Mouse (Mus musculus) intestine, embryonic 16.5 days (tissue): ENCODE measurements at regions not wholly inside any gene's neighbourhood (a gene's known extent, or its start where the extent isn't known, plus 50 kb on each side); places are given as distances from the start of the nearest gene placed in this dataset.

Experiments used
- ATAC-seq: fragments of 200-750 bp; cut with Nextera tagmentation; 2 replicates; pipeline ENCODE4 v1.8.0; 2017; ENCODE audit warnings: moderate TSS enrichment, moderate library complexity
- H3K27ac ChIP-seq: fragments of 300-500 bp; sonication (generic); 2 replicates; pipeline ENCODE4 v1.5.1; 2014; ENCODE audit warnings: mild to moderate bottlenecking, low read length
- H3K27me3 ChIP-seq: fragments of 300-500 bp; sonication (generic); replicated peaks from 2 replicates; pipeline ENCODE4 v1.6.1; 2014; ENCODE audit warnings: low read length, control low read depth, mixed read lengths; ENCODE audit not compliant: control insufficient read depth, insufficient read depth
- H3K36me3 ChIP-seq: fragments of 300-500 bp; sonication (generic); 2 replicates; pipeline ENCODE4 v1.6.1; 2014; ENCODE audit warnings: low read length, control low read depth; ENCODE audit not compliant: control insufficient read depth, insufficient read depth
- H3K4me1 ChIP-seq: fragments of 300-500 bp; sonication (generic); 2 replicates; pipeline ENCODE4 v1.6.1; 2014; ENCODE audit warnings: low read length, control low read depth, mixed read lengths; ENCODE audit not compliant: control insufficient read depth, insufficient read depth
- H3K4me2 ChIP-seq: fragments of 300-500 bp; sonication (generic); 2 replicates; pipeline ENCODE4 v1.6.1; 2014; ENCODE audit warnings: low read depth, low read length, control low read depth
- H3K4me3 ChIP-seq: fragments of 300-500 bp; sonication (generic); 2 replicates; pipeline ENCODE4 v1.5.1; 2014; ENCODE audit warnings: mild to moderate bottlenecking, low read length
- H3K9ac ChIP-seq: fragments of 300-500 bp; sonication (generic); 2 replicates; pipeline ENCODE4 v1.6.1; 2014; ENCODE audit warnings: low read depth, low read length
- H3K9me3 ChIP-seq: fragments of 300-500 bp; sonication (generic); 2 replicates; pipeline ENCODE4 v1.6.1; 2016; ENCODE audit warnings: low read length, control low read depth; ENCODE audit not compliant: control insufficient read depth
- WGBS: fragments of 180-500 bp; shearing (Covaris S2); extraction: QIAGEN DNeasy Blood & Tissue Kit; methylation state at CpG from one replicate; pipeline ENCODE4 v1.1.7; 2014; 5-methylcytosine and 5-hydroxymethylcytosine counted together

DNA sequence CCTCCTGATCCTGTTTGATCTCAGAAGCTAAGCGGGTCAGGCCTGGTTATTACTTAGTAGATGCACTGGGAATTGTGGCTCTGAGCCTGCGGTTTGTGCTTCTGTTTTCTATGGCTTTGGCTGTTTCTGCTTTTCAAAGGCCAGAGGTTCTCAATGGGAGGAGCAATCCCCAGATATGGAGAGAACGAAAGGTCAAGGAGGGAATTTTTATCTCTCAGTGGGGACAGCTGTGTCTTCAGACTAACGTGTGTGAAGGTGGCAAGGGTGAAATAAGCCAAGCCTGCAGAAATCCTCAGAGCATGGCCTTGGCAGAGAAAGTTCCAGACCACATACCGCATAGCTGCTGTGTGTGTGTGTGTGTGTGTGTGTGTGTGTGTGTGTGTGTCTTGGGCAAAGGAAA lies 375.0 kb upstream of the Fam19a5 start:
- Histone ChIP-seq H3K4me1 (no peaks in the 10 kb centered on the region), H3K27ac (no peak overlapping the region), H3K9me3 (no peaks in the 10 kb centered on the region), H3K4me2 (no peak overlapping the region), H3K9ac (no peak overlapping the region), H3K27me3 (no peaks in the 10 kb centered on the region), H3K4me3 (no peak overlapping the region), H3K36me3 (no peaks in the 10 kb centered on the region)
- 72% methylated on average over 5 of the region's 5 CpGs for WGBS
- no peak for ATAC-seq

DNA sequence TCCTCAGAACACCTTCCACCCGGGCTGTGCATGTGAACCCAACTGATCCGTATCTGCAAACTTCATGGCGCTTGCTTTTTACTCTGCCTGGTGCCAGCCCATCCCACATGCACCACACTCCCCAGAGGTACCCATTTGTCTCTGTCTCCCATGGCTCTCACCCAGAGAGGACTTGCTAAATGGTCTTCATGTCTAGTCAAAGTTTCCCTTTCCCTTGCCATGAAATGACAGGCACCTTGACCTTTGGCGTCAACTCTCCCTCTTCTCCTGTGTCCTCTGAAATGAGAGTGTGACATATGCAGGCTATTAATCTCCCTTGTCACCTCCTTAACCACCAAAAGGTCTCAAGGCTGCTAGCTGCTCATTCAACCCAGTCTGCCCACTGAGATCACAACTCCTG lies 373.2 kb upstream of the Fam19a5 start:
- no peak overlapping the region for H3K9ac ChIP-seq
- no peaks in the 10 kb centered on the region for H3K9me3 ChIP-seq
- no peaks in the 10 kb centered on the region for H3K36me3 ChIP-seq
- H3K4me2 ChIP-seq: no peak overlapping the region
- no peak overlapping the region for H3K4me3 ChIP-seq
- no peak for ATAC-seq
- no peak overlapping the region for H3K27ac ChIP-seq
- 58% methylated on average over 4 of the region's 4 CpGs for WGBS
- H3K27me3 ChIP-seq: no peaks in the 10 kb centered on the region
- no peaks in the 10 kb centered on the region for H3K4me1 ChIP-seq

- Histone ChIP-seq H3K4me2 (no peak overlapping the region), H3K4me1 (no peaks in the 10 kb centered on the region), H3K4me3 (no peak overlapping the region), H3K9me3 (no peaks in the 10 kb centered on the region), H3K36me3 (no peaks in the 10 kb centered on the region), H3K27ac (no peak overlapping the region), H3K9ac (no peak overlapping the region), H3K27me3 (no peaks in the 10 kb centered on the region)
- 99% methylated on average over 2 of the region's 2 CpGs for WGBS
- no peak for ATAC-seq
Observed at GRCm38 (mm10) chr15:87173096-87173495, 371.0 kb upstream of the Fam19a5 start.

- no peak overlapping the region for H3K9ac ChIP-seq
- H3K27ac ChIP-seq: no peak overlapping the region
- H3K9me3 ChIP-seq: no peaks in the 10 kb centered on the region
- H3K27me3 ChIP-seq: no peaks in the 10 kb centered on the region
- H3K4me3 ChIP-seq: no peak overlapping the region
- H3K36me3 ChIP-seq: no peaks in the 10 kb centered on the region
- WGBS: 80% methylated on average over 7 of the region's 7 CpGs
- ATAC-seq: no peak
- H3K4me2 ChIP-seq: no peak overlapping the region
- no peaks in the 10 kb centered on the region for H3K4me1 ChIP-seq
Observed at GRCm38 (mm10) chr15:87178646-87179045, 365.5 kb upstream of the Fam19a5 start.

GRCm38 (mm10) chr15:87180836-87181235 lies 363.3 kb upstream of the Fam19a5 start:
- H3K4me3 ChIP-seq: no peak overlapping the region
- WGBS: 62% methylated on average over 1 of the region's 1 CpGs
- no peak overlapping the region for H3K9ac ChIP-seq
- H3K27ac ChIP-seq: no peak overlapping the region
- H3K27me3 ChIP-seq: no peaks in the 10 kb centered on the region
- ATAC-seq: no peak
- no peaks in the 10 kb centered on the region for H3K4me1 ChIP-seq
- H3K4me2 ChIP-seq: no peak overlapping the region
- H3K9me3 ChIP-seq: no peaks in the 10 kb centered on the region
- H3K36me3 ChIP-seq: no peaks in the 10 kb centered on the region

DNA sequence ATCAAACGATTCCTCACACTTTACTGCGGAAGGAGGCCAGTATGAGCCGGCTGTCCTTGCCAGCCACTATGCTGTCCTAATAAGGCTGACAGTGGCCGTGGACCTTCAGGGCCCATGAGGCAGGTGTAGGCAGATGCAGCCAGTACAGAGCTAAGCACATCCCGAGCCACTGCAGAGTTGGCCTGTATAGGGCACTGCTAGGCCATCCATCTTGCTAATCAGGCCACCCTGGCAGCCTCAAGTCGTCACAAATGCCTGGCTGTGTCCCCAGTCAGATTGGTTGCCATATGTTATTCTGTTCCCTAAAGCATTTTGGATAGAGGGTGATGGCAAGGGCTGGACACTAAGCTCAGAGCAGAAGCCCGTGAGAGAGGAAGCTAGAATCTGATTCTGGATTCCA lies 359.9 kb upstream of the Fam19a5 start:
- Histone ChIP-seq H3K4me3 (no peak overlapping the region), H3K27ac (no peak overlapping the region), H3K4me2 (no peak overlapping the region), H3K36me3 (no peaks in the 10 kb centered on the region), H3K27me3 (no peaks in the 10 kb centered on the region), H3K9ac (no peak overlapping the region), H3K4me1 (no peaks in the 10 kb centered on the region), H3K9me3 (no peaks in the 10 kb centered on the region)
- 55% methylated on average over 7 of the region's 7 CpGs for WGBS
- ATAC-seq: no peak

- Histone ChIP-seq H3K4me1 (no peaks in the 10 kb centered on the region), H3K27ac (no peak overlapping the region), H3K4me2 (no peak overlapping the region), H3K9ac (no peak overlapping the region), H3K4me3 (no peak overlapping the region), H3K9me3 (no peaks in the 10 kb centered on the region), H3K27me3 (no peaks in the 10 kb centered on the region), H3K36me3 (no peaks in the 10 kb centered on the region)
- ATAC-seq: no peak
- WGBS: 66% methylated on average over 9 of the region's 9 CpGs
Observed at GRCm38 (mm10) chr15:87188816-87189455, 355.2 kb upstream of the Fam19a5 start.

DNA sequence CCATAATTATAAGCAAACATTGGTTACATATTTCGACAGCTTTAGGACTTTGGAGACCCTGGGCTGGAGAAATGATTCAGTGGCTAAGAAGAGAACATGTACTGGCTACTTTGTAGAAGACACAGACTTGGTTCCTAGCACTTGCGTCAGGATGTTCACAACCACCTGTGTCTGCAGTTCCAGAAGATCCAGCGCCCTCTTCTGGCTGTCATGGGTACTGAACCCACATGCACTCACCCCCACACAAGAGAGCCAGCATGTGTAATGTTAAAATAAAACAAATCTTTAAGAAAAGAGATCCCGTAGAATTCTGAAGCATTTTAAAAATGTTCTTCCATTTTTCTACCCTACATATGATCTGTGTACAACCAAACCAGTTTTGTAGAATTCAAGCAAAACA lies 352.2 kb upstream of the Fam19a5 start:
- Histone ChIP-seq H3K27ac (no peak overlapping the region), H3K27me3 (no peaks in the 10 kb centered on the region), H3K4me2 (no peak overlapping the region), H3K4me1 (no peaks in the 10 kb centered on the region), H3K4me3 (no peak overlapping the region), H3K36me3 (no peaks in the 10 kb centered on the region), H3K9ac (no peak overlapping the region), H3K9me3 (no peaks in the 10 kb centered on the region)
- 73% methylated on average over 4 of the region's 4 CpGs for WGBS
- ATAC-seq: no peak

GRCm38 (mm10) chr15:87196306-87196893 lies 347.7 kb upstream of the Fam19a5 start:
- H3K27me3 ChIP-seq: no peaks in the 10 kb centered on the region
- H3K4me1 ChIP-seq: no peaks in the 10 kb centered on the region
- no peaks in the 10 kb centered on the region for H3K9me3 ChIP-seq
- no peak overlapping the region for H3K9ac ChIP-seq
- 61% methylated on average over 6 of the region's 6 CpGs for WGBS
- no peaks in the 10 kb centered on the region for H3K36me3 ChIP-seq
- no peak overlapping the region for H3K4me2 ChIP-seq
- no peak overlapping the region for H3K4me3 ChIP-seq
- H3K27ac ChIP-seq: no peak overlapping the region
- ATAC-seq: no peak

DNA sequence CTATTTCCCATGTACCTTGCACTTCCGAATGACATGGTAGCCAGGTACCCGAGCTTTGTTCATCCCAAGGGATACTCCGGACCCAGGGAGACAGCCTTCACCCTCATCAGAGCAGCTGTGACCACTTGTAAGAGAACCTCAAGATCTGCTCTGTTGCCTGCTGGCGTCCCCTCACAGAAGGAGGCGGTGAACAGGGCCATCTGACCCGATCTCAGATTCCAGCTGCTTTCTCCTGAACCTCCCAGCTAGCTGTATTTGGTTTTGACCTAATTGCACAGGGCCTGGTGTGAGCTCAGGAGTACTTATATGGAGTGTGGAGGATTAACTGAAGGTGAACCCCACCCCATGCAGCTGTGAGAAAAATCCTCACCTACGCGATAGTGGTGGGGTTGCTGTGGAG lies 344.5 kb upstream of the Fam19a5 start:
- no peak overlapping the region for H3K4me2 ChIP-seq
- no peaks in the 10 kb centered on the region for H3K4me1 ChIP-seq
- no peaks in the 10 kb centered on the region for H3K36me3 ChIP-seq
- no peak overlapping the region for H3K4me3 ChIP-seq
- no peaks in the 10 kb centered on the region for H3K9me3 ChIP-seq
- 80% methylated on average over 8 of the region's 8 CpGs for WGBS
- no peaks in the 10 kb centered on the region for H3K27me3 ChIP-seq
- H3K9ac ChIP-seq: no peak overlapping the region
- ATAC-seq: no peak
- H3K27ac ChIP-seq: no peak overlapping the region
